Mouse (Mus musculus) liver, adult 2 months (tissue): ENCODE data around the gene Bmx.

ENCODE experiments used
- CTCF ChIP-seq: fragments of 200-500 bp; IDR thresholded peaks from 2 replicates; pipeline ENCODE4 v1.5.1; 2011; ENCODE audit warnings: low read depth, low read length, control low read depth
- POLR2A ChIP-seq: fragments of 200-500 bp; IDR thresholded peaks from 2 replicates; pipeline ENCODE4 v1.6.1; 2011; ENCODE audit warnings: low read length, control low read depth; ENCODE audit not compliant: insufficient read depth; ENCODE audit errors: extremely low read depth

GRCm38 (mm10) chrX:164245714-164246113 is 12.3 kb downstream of the Bmx start:
- TF ChIP-seq CTCF (no peak), POLR2A (no peak)
